Comparison of ENCODE assay signal across 29 mouse cellular contexts in the genomic region with DNA sequence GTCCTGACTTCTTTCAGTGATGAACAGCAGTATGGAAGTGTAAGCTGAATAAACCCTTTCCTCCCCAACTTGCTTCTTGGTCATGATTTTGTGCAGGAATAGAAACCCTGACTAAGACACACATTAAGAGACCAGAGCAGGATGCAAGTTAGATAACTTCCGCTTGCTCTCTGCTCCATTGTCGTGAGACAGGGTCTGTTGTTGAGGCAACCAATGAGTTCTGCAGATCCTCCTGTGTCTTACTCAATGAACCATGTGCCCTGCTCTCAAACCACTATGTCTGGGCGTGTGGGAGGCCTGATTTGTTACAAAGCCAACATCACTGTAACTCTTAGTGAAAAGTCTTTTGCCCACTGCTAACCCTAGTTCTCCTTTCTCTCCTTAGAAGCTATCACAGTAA. TPM values are rescaled to one million over a fixed set of nuclear protein-coding genes. Genes with fewer than 3 reads are reported as not detected.
A peak's percentile ranks its signal among the peaks of the same experiment; 100 is the strongest.
DNase-seq lines count a peak whose midpoint lies in the region; ATAC-seq lines count a peak whose summit lies in the region.
"Had no signal": no experiment of that assay in that cellular context is flagged by ENCODE, and none has a peak within 500 bp of the region (broad histone marks: within the 10 kb centered on the region; RNA-seq: fewer than 3 reads in every experiment).

No protein-coding gene starts in this region.

- WGBS in kidney, embryonic 16.5 days: 41% methylated on average over 3 of the region's 3 CpGs
- WGBS in forebrain, embryonic 12.5 days: 68% methylated on average over 3 of the region's 3 CpGs

- no peaks in the 10 kb centered on the region for H3K36me3 ChIP-seq in kidney, embryonic 16.5 days (ENCODE audit: insufficient read depth, low read length)
- no peaks in the 10 kb centered on the region for H3K36me3 ChIP-seq in forebrain, embryonic 12.5 days (replicated peaks)
- H3K36me3 ChIP-seq: embryonic facial prominence, embryonic 10.5 days; embryonic facial prominence, embryonic 13.5 days; heart, embryonic 12.5 days; heart, embryonic 15.5 days; hindbrain, embryonic 10.5 days; hindbrain, embryonic 13.5 days had no signal

- H3K9ac ChIP-seq in kidney, embryonic 16.5 days (replicated peaks; ENCODE audit: low read length): no peak overlapping the region
- H3K9ac ChIP-seq in forebrain, embryonic 12.5 days: no peak overlapping the region
- H3K9ac ChIP-seq: embryonic facial prominence, embryonic 13.5 days; forebrain, embryonic 13.5 days; heart, embryonic 12.5 days; heart, embryonic 15.5 days; hindbrain, embryonic 13.5 days had no signal

- no peak overlapping the region for H3K4me3 ChIP-seq in kidney, embryonic 16.5 days (ENCODE audit: low read length)
- H3K4me3 ChIP-seq in forebrain, embryonic 12.5 days (replicated peaks): no peak overlapping the region
- H3K4me3 ChIP-seq: embryonic facial prominence, embryonic 10.5 days; embryonic facial prominence, embryonic 13.5 days; erythroblast, embryonic 14.5 days; forebrain, embryonic 13.5 days; heart, embryonic 12.5 days; heart, embryonic 15.5 days; hindbrain, embryonic 10.5 days; hindbrain, embryonic 13.5 days had no signal

- no peak overlapping the region for H3K4me2 ChIP-seq in kidney, embryonic 16.5 days (replicated peaks; ENCODE audit: low read depth, low read length)
- no peak overlapping the region for H3K4me2 ChIP-seq in forebrain, embryonic 12.5 days
- H3K4me2 ChIP-seq: embryonic facial prominence, embryonic 13.5 days; forebrain, embryonic 13.5 days; heart, embryonic 12.5 days; heart, embryonic 15.5 days; hindbrain, embryonic 13.5 days had no signal

- ATAC-seq in kidney, embryonic 16.5 days (ENCODE audit: low FRiP score, low TSS enrichment): 0 out of 2 replicates have a peak, but pooled peaks have one; percentile 42
- peak; percentile 82 for ATAC-seq in CD4-positive, CD25-positive, alpha-beta regulatory T cell, adult 4 months
- peak; percentile 37 for ATAC-seq in granulocyte monocyte progenitor cell, adult 5-6 weeks (replicated peaks; ENCODE audit: poor library complexity, severe bottlenecking)
- ATAC-seq in forebrain, embryonic 12.5 days (ENCODE audit: low FRiP score): no peak
- ATAC-seq: forebrain, embryonic 13.5 days; forebrain, embryonic 16.5 days; hindbrain, embryonic 16.5 days had no signal

- H3K27me3 ChIP-seq in kidney, embryonic 16.5 days (ENCODE audit: insufficient read depth, low read length): no peaks in the 10 kb centered on the region
- no peaks in the 10 kb centered on the region for H3K27me3 ChIP-seq in forebrain, embryonic 12.5 days
- H3K27me3 ChIP-seq: embryonic facial prominence, embryonic 13.5 days; forebrain, embryonic 13.5 days; heart, embryonic 12.5 days; heart, embryonic 15.5 days; hindbrain, embryonic 13.5 days had no signal

- no peaks in the 10 kb centered on the region for H3K9me3 ChIP-seq in kidney, embryonic 16.5 days (ENCODE audit: low read length)
- H3K9me3 ChIP-seq in forebrain, embryonic 12.5 days: no peaks in the 10 kb centered on the region
- H3K9me3 ChIP-seq: embryonic facial prominence, embryonic 10.5 days; embryonic facial prominence, embryonic 13.5 days; forebrain, embryonic 13.5 days; heart, embryonic 12.5 days; heart, embryonic 15.5 days; hindbrain, embryonic 10.5 days; hindbrain, embryonic 13.5 days had no signal

- DNase-seq in kidney, adult 18-20 months: no peak
- DNase-seq in naive thymus-derived CD4-positive, alpha-beta T cell, adult 2 months (ENCODE audit: low read depth): peak; percentile 72
- DNase-seq in ovary, postnatal 36 days (ENCODE audit: low spot score): no peak
- no peak for DNase-seq in right cerebral cortex, postnatal 14 days
- DNase-seq: adrenal gland, adult 2 months; adrenal gland, postnatal 14 days; cerebellum, adult 11-12 months; cerebellum, adult 8-10 months; cerebellum, postnatal 10 days; cerebellum, postnatal 36 days; embryo, embryonic 11 days; gastrocnemius, postnatal 14 days; heart, adult 18-20 months; heart, postnatal 10 days; heart, postnatal 36 days had no signal

- no peak overlapping the region for H3K27ac ChIP-seq in kidney, embryonic 16.5 days (ENCODE audit: low read length)
- no peak overlapping the region for H3K27ac ChIP-seq in forebrain, embryonic 12.5 days
- H3K27ac ChIP-seq: embryonic facial prominence, embryonic 10.5 days; embryonic facial prominence, embryonic 13.5 days; forebrain, embryonic 13.5 days; heart, embryonic 15.5 days; hindbrain, embryonic 10.5 days; hindbrain, embryonic 13.5 days had no signal

- no peaks in the 10 kb centered on the region for H3K4me1 ChIP-seq in kidney, embryonic 16.5 days (ENCODE audit: insufficient read depth, low read length)
- H3K4me1 ChIP-seq in forebrain, embryonic 12.5 days: peaks cover 5% of the 10 kb centered on the region; the same call in 1 of the 2 replicates
- H3K4me1 ChIP-seq: embryonic facial prominence, embryonic 13.5 days; forebrain, embryonic 13.5 days; heart, embryonic 12.5 days; heart, embryonic 15.5 days; hindbrain, embryonic 13.5 days had no signal

RNA-seq across cellular contexts. Expression of a gene that starts 12.5 kb away (rescaled TPM):
- 1,506 and 1,750 TPM in 2 replicates for polyA plus RNA-seq in kidney, embryonic 16.5 days (2015; fragmentation: Nextera tagmentation; extraction: Ambion mirVana)
- polyA plus RNA-seq in CD4-positive, CD25-positive, alpha-beta regulatory T cell, adult 4 months (2017; shearing (Covaris generic)): 1,000 to 10,000 TPM; 3,536 to 4,629 TPM
- total RNA-seq in granulocyte monocyte progenitor cell, adult 5-6 weeks (2014; fragmentation: Nextera tagmentation): 601 and 668 TPM in 2 replicates
- total RNA-seq in granulocyte monocyte progenitor cell, adult 5-6 weeks (2017): 357 and 410 TPM in 2 replicates
- 4,450 and 4,576 TPM in 2 replicates for polyA plus RNA-seq in forebrain, embryonic 12.5 days (2016; fragmentation: Nextera tagmentation; extraction: Ambion mirVana)
